Mouse (Mus musculus) intestine, postnatal 0 days (tissue): ENCODE data around the gene Reep6. TPM values are rescaled to one million over a fixed set of nuclear protein-coding genes. Genes with fewer than 3 reads are reported as not detected.

Experiments
- ATAC-seq: fragments of 200-750 bp; cut with Nextera tagmentation; 2 replicates; pipeline ENCODE4 v1.8.0; 2017; ENCODE audit warnings: mild to moderate bottlenecking, moderate TSS enrichment, moderate library complexity
- H3K27ac ChIP-seq: fragments of 300-500 bp; sonication (generic); 2 replicates; pipeline ENCODE4 v1.5.1; 2014; ENCODE audit warnings: mild to moderate bottlenecking, low read depth, low read length, moderate library complexity
- H3K27me3 ChIP-seq: fragments of 300-500 bp; sonication (generic); replicated peaks from 2 replicates; pipeline ENCODE4 v1.6.1; 2014; ENCODE audit warnings: low read length, mixed read lengths; ENCODE audit not compliant: control insufficient read depth, insufficient read depth
- H3K36me3 ChIP-seq: fragments of 300-500 bp; sonication (generic); 2 replicates; pipeline ENCODE4 v1.6.1; 2014; ENCODE audit warnings: mild to moderate bottlenecking, moderate library complexity; ENCODE audit not compliant: control insufficient read depth, insufficient read depth
- H3K4me1 ChIP-seq: fragments of 300-500 bp; sonication (generic); replicated peaks from 2 replicates; pipeline ENCODE4 v1.6.1; 2014; ENCODE audit warnings: antibody characterized with exemption, low read length, mixed read lengths; ENCODE audit not compliant: control insufficient read depth, insufficient read depth
- H3K4me2 ChIP-seq: fragments of 300-500 bp; sonication (generic); replicated peaks from 2 replicates; pipeline ENCODE4 v1.6.1; 2014; ENCODE audit warnings: low read depth, mild to moderate bottlenecking, moderate library complexity
- H3K4me3 ChIP-seq: fragments of 300-500 bp; sonication (generic); 2 replicates; pipeline ENCODE4 v1.5.1; 2014; ENCODE audit warnings: low read depth, low read length
- H3K9ac ChIP-seq: fragments of 300-500 bp; sonication (generic); 2 replicates; pipeline ENCODE4 v1.6.1; 2014; ENCODE audit warnings: mild to moderate bottlenecking, low read depth, low read length
- H3K9me3 ChIP-seq: fragments of 300-500 bp; sonication (generic); 2 replicates; pipeline ENCODE4 v1.6.1; 2016; ENCODE audit warnings: mixed run types; ENCODE audit not compliant: control insufficient read depth
- CTCF ChIP-seq: sonication (generic); IDR thresholded peaks from 2 replicates; pipeline ENCODE4 v1.5.1; 2016; ENCODE audit warnings: low read depth, mild to moderate bottlenecking, control low read depth, antibody characterized with exemption, moderate library complexity
- WGBS: fragments of 180-500 bp; shearing (Covaris S2); extraction: QIAGEN DNeasy Blood & Tissue Kit; methylation state at CpG from one replicate; pipeline ENCODE4 v1.1.7; 2014; 5-methylcytosine and 5-hydroxymethylcytosine counted together
- microRNA-seq: library from miRNA; unstranded; fragments of <30 nt; microRNA quantifications from one replicate; pipeline ENCODE4, GENCODE M21; 2016
- polyA plus RNA-seq: library from polyadenylated mRNA; unstranded; fragments of >200 nt; fragmentation: Nextera tagmentation; extraction: Ambion mirVana; gene quantifications from 2 replicates; pipeline ENCODE4 v1.2.1, GENCODE M21; 2015

Gene Reep6
- polyA plus RNA-seq, 1 experiment from 2014 or later: 261 TPM

GRCm38 (mm10) chr10:80384115-80384639, 54.4 kb downstream of the Reep6 start:
- TF ChIP-seq CTCF: no peak
- 85% methylated on average over 4 of the region's 4 CpGs for WGBS
- Histone ChIP-seq H3K4me1 (0 out of 2 replicates have a peak, but pooled peaks cover 6% of the 10 kb centered on the region), H3K9ac (no peak overlapping the region), H3K4me3 (no peak overlapping the region), H3K27ac (no peak overlapping the region), H3K4me2 (peak overlapping the region; percentile 17; the same call in 1 of the 2 replicates), H3K27me3 (no peaks in the 10 kb centered on the region), H3K36me3 (peaks cover 25% of the 10 kb centered on the region; the same call in 1 of the 2 replicates), H3K9me3 (no peaks in the 10 kb centered on the region)
- ATAC-seq: no peak

- no peak overlapping the region for H3K4me3 ChIP-seq
- WGBS: 67% methylated on average over 7 of the region's 7 CpGs
- peaks cover 22% of the 10 kb centered on the region; the same call in 1 of the 2 replicates for H3K36me3 ChIP-seq
Observed at GRCm38 (mm10) chr10:80384709-80385108, 55.0 kb downstream of the Reep6 start.

GRCm38 (mm10) chr10:80385310-80385709, 55.6 kb downstream of the Reep6 start:
- Histone ChIP-seq H3K9ac (no peak overlapping the region), H3K27ac (no peak overlapping the region), H3K36me3 (peaks cover 18% of the 10 kb centered on the region; the same call in 1 of the 2 replicates), H3K4me1 (0 out of 2 replicates have a peak, but pooled peaks cover 6% of the 10 kb centered on the region), H3K9me3 (no peaks in the 10 kb centered on the region), H3K27me3 (no peaks in the 10 kb centered on the region), H3K4me3 (peak overlapping the region; percentile 62), H3K4me2 (peak overlapping the region; percentile 98)
- no peak for ATAC-seq
- TF ChIP-seq CTCF: no peak
- 25% methylated on average over 7 of the region's 7 CpGs for WGBS

More at GRCm38 (mm10) chr10:80384709-80385108, 55.0 kb downstream of the Reep6 start:
- Histone ChIP-seq H3K9ac (no peak overlapping the region), H3K9me3 (no peaks in the 10 kb centered on the region), H3K27ac (no peak overlapping the region), H3K4me1 (0 out of 2 replicates have a peak, but pooled peaks cover 6% of the 10 kb centered on the region), H3K4me2 (peak overlapping the region; percentile 98), H3K27me3 (no peaks in the 10 kb centered on the region)
- no peak for TF ChIP-seq CTCF
- no peak for ATAC-seq

Small RNAs within 50 kb of the gene (microRNA-seq; reads per million reads assigned to microRNA genes)
- gene Gm22721: not detected

Other genes starting within 250 kb of the Reep6 start
- gene Sbno2, start 224.4 kb upstream of the Reep6 start, polyA plus RNA-seq: 9.8 and 11.1 TPM in 2 replicates
- gene Stk11, start 214.2 kb upstream of the Reep6 start, polyA plus RNA-seq: 11.7 and 12.4 TPM in 2 replicates
- gene Atp5d, start 191.3 kb upstream of the Reep6 start, polyA plus RNA-seq: 1,009 and 1,013 TPM in 2 replicates
- 2.1 and 2.7 TPM in 2 replicates for gene Cbarp, start 189.1 kb upstream of the Reep6 start, polyA plus RNA-seq
- gene Midn, start 181.7 kb upstream of the Reep6 start, polyA plus RNA-seq: 18.1 and 19.5 TPM in 2 replicates
- gene Cirbp, start 164.0 kb upstream of the Reep6 start, polyA plus RNA-seq: 222 and 228 TPM in 2 replicates
- gene 1600002K03Rik, start 157.0 kb upstream of the Reep6 start, polyA plus RNA-seq: 12.7 and 13.9 TPM in 2 replicates
- gene Efna2, start 150.5 kb upstream of the Reep6 start, polyA plus RNA-seq: 3.5 and 3.8 TPM in 2 replicates
- gene Mum1, start 103.5 kb upstream of the Reep6 start, polyA plus RNA-seq: 21.9 and 22.5 TPM in 2 replicates
- 584 and 605 TPM in 2 replicates for gene Ndufs7, start 80.8 kb upstream of the Reep6 start, polyA plus RNA-seq
- 30.1 and 37.2 TPM in 2 replicates for gene Gamt, start 68.9 kb upstream of the Reep6 start, polyA plus RNA-seq
- gene Dazap1, start 68.5 kb upstream of the Reep6 start, polyA plus RNA-seq: 26.6 and 29.0 TPM in 2 replicates
- 708 and 727 TPM in 2 replicates for gene Rps15, start 37.5 kb upstream of the Reep6 start, polyA plus RNA-seq
- gene Apc2, start 34.0 kb upstream of the Reep6 start, polyA plus RNA-seq: 1.1 and 1.6 TPM in 2 replicates
- 85.2 and 87.6 TPM in 2 replicates for gene 2310011J03Rik, start 9.4 kb upstream of the Reep6 start, polyA plus RNA-seq
- 13.1 and 18.8 TPM in 2 replicates for gene Pcsk4, start 455 bp upstream of the Reep6 start, polyA plus RNA-seq
- gene Adamtsl5, start 18.5 kb downstream of the Reep6 start, polyA plus RNA-seq: 46.7 and 50.4 TPM in 2 replicates
- gene Plk5, start 26.5 kb downstream of the Reep6 start, polyA plus RNA-seq: 0.09 and 0.20 TPM in 2 replicates
- 3.2 and 4.2 TPM in 2 replicates for gene Mex3d, start 57.7 kb downstream of the Reep6 start, polyA plus RNA-seq
- gene Mbd3, start 69.6 kb downstream of the Reep6 start, polyA plus RNA-seq: 48.0 and 51.0 TPM in 2 replicates
- 1,032 and 1,082 TPM in 2 replicates for gene Uqcr11, start 76.9 kb downstream of the Reep6 start, polyA plus RNA-seq
- 34.1 and 34.5 TPM in 2 replicates for gene Tcf3, start 103.7 kb downstream of the Reep6 start, polyA plus RNA-seq
- 0.05 and 0.09 TPM in 2 replicates for gene Onecut3, start 164.9 kb downstream of the Reep6 start, polyA plus RNA-seq
- gene Atp8b3, start 209.2 kb downstream of the Reep6 start, polyA plus RNA-seq: 0.03 TPM in 2 replicates
- 9.1 and 10.1 TPM in 2 replicates for gene Rexo1, start 231.6 kb downstream of the Reep6 start, polyA plus RNA-seq
- 4.8 and 5.3 TPM in 2 replicates for gene Klf16, start 247.4 kb downstream of the Reep6 start, polyA plus RNA-seq